Mouse (Mus musculus) stomach, embryonic 16.5 days (tissue): ENCODE data around the gene Bcam. TPM values are rescaled to one million over a fixed set of nuclear protein-coding genes. Genes with fewer than 3 reads are reported as not detected.

Experiments used
- ATAC-seq: fragments of 200-750 bp; cut with Nextera tagmentation; 2 replicates; pipeline ENCODE4 v1.8.0; 2017; ENCODE audit warnings: moderate number of reproducible peaks, moderate TSS enrichment; ENCODE audit not compliant: insufficient read depth, low FRiP score
- H3K27ac ChIP-seq: fragments of 300-500 bp; sonication (generic); 2 replicates; pipeline ENCODE4 v1.5.1; 2014; ENCODE audit warnings: low read length
- H3K27me3 ChIP-seq: fragments of 300-500 bp; sonication (generic); 2 replicates; pipeline ENCODE4 v1.6.1; 2014; ENCODE audit warnings: low read length, control low read depth, mixed read lengths; ENCODE audit not compliant: control insufficient read depth, insufficient read depth
- H3K36me3 ChIP-seq: fragments of 300-500 bp; sonication (generic); 2 replicates; pipeline ENCODE4 v1.6.1; 2014; ENCODE audit warnings: low read length; ENCODE audit not compliant: control insufficient read depth, insufficient read depth
- H3K4me1 ChIP-seq: fragments of 300-500 bp; sonication (generic); 2 replicates; pipeline ENCODE4 v1.6.1; 2014; ENCODE audit warnings: low read length, control low read depth, mixed read lengths; ENCODE audit not compliant: control insufficient read depth, insufficient read depth
- H3K4me2 ChIP-seq: fragments of 300-500 bp; sonication (generic); 2 replicates; pipeline ENCODE4 v1.6.1; 2014; ENCODE audit warnings: low read depth, low read length, mixed read lengths
- H3K4me3 ChIP-seq: fragments of 300-500 bp; sonication (generic); replicated peaks from 2 replicates; pipeline ENCODE4 v1.5.1; 2014; ENCODE audit warnings: mild to moderate bottlenecking, low read length
- H3K9ac ChIP-seq: fragments of 300-500 bp; sonication (generic); 2 replicates; pipeline ENCODE4 v1.6.1; 2014; ENCODE audit warnings: low read length
- H3K9me3 ChIP-seq: fragments of 300-500 bp; sonication (generic); replicated peaks from 2 replicates; pipeline ENCODE4 v1.6.1; 2016; ENCODE audit warnings: low read length, control low read depth; ENCODE audit not compliant: control insufficient read depth
- WGBS: fragments of 180-500 bp; shearing (Covaris S2); extraction: QIAGEN DNeasy Blood & Tissue Kit; methylation state at CpG from one replicate; pipeline ENCODE4 v1.1.7; 2014; 5-methylcytosine and 5-hydroxymethylcytosine counted together
- polyA plus RNA-seq: library from polyadenylated mRNA; unstranded; fragments of >200 nt; fragmentation: Nextera tagmentation; extraction: Ambion mirVana; gene quantifications from 2 replicates; pipeline ENCODE4 v1.2.1, GENCODE M21; 2015

Bcam gene
- polyA plus RNA-seq, 1 experiment from 2014 or later, result 118 TPM

- WGBS, result 78% methylated on average over 13 of the region's 13 CpGs
These were observed 6.9 kb downstream of the Bcam start for GRCm38 (mm10) chr7:19763829-19764477.

GRCm38 (mm10) chr7:19762283-19762682 lies 8.5 kb downstream of the Bcam start:
- Histone ChIP-seq H3K4me2 (no peak overlapping the region), H3K27me3 (no peaks in the 10 kb centered on the region), H3K4me1 (no peaks in the 10 kb centered on the region), H3K9ac (no peak overlapping the region), H3K9me3 (no peaks in the 10 kb centered on the region), H3K36me3 (peaks cover 17% of the 10 kb centered on the region; the same call in 1 of the 2 replicates), H3K27ac (no peak overlapping the region), H3K4me3 (no peak overlapping the region)
- WGBS, result 59% methylated on average over 11 of the region's 11 CpGs
- 0 out of 2 replicates have a peak, but pooled peaks have one; percentile 30 for ATAC-seq

More at GRCm38 (mm10) chr7:19763829-19764477, 6.9 kb downstream of the Bcam start:
- Histone ChIP-seq H3K4me3 (no peak overlapping the region), H3K4me1 (peaks cover 5% of the 10 kb centered on the region), H3K27me3 (no peaks in the 10 kb centered on the region), H3K36me3 (peaks cover 12% of the 10 kb centered on the region; the same call in 1 of the 2 replicates), H3K27ac (no peak overlapping the region), H3K9ac (no peak overlapping the region), H3K9me3 (no peaks in the 10 kb centered on the region), H3K4me2 (no peak overlapping the region)
- no peak for ATAC-seq

- no peak overlapping the region for H3K27ac ChIP-seq
- no peaks in the 10 kb centered on the region for H3K9me3 ChIP-seq
- H3K4me2 ChIP-seq, result no peak overlapping the region
- peaks cover 15% of the 10 kb centered on the region; the same call in 1 of the 2 replicates for H3K4me1 ChIP-seq
- no peaks in the 10 kb centered on the region for H3K27me3 ChIP-seq
- WGBS, result 84% methylated on average over 13 of the region's 13 CpGs
- ATAC-seq, result no peak
- H3K36me3 ChIP-seq, result peaks cover 17% of the 10 kb centered on the region; the same call in 1 of the 2 replicates
- H3K9ac ChIP-seq, result no peak overlapping the region
- no peak overlapping the region for H3K4me3 ChIP-seq
These were observed 10.8 kb downstream of the Bcam start for GRCm38 (mm10) chr7:19760021-19760420.

- H3K9ac ChIP-seq, result no peak overlapping the region
- H3K4me2 ChIP-seq, result no peak overlapping the region
- ATAC-seq, result no peak
- 85% methylated on average over 13 of the region's 13 CpGs for WGBS
- H3K4me3 ChIP-seq, result no peak overlapping the region
- H3K9me3 ChIP-seq, result no peaks in the 10 kb centered on the region
- H3K27me3 ChIP-seq, result no peaks in the 10 kb centered on the region
- H3K36me3 ChIP-seq, result 0 out of 2 replicates have a peak, but pooled peaks cover 10% of the 10 kb centered on the region
- peaks cover 21% of the 10 kb centered on the region for H3K4me1 ChIP-seq
- H3K27ac ChIP-seq, result no peak overlapping the region
These were observed 12.2 kb downstream of the Bcam start for GRCm38 (mm10) chr7:19758623-19759022.

- 51% methylated on average over 23 of the region's 24 CpGs for WGBS
These were observed 14.7 kb downstream of the Bcam start for GRCm38 (mm10) chr7:19755851-19756786.

GRCm38 (mm10) chr7:19755008-19755407 lies 15.8 kb downstream of the Bcam start:
- no peak for ATAC-seq
- no peak overlapping the region for H3K4me2 ChIP-seq
- H3K9me3 ChIP-seq, result no peaks in the 10 kb centered on the region
- H3K4me3 ChIP-seq, result no peak overlapping the region
- 81% methylated on average over 2 of the region's 2 CpGs for WGBS
- H3K4me1 ChIP-seq, result peaks cover 30% of the 10 kb centered on the region
- no peak overlapping the region for H3K9ac ChIP-seq
- no peaks in the 10 kb centered on the region for H3K27me3 ChIP-seq
- peak overlapping the region; percentile 86 for H3K27ac ChIP-seq
- 0 out of 2 replicates have a peak, but pooled peaks cover 5% of the 10 kb centered on the region for H3K36me3 ChIP-seq

More at GRCm38 (mm10) chr7:19755851-19756786, 14.7 kb downstream of the Bcam start:
- H3K27ac ChIP-seq, result peak overlapping the region; percentile 86
- H3K36me3 ChIP-seq, result 0 out of 2 replicates have a peak, but pooled peaks cover 5% of the 10 kb centered on the region
- peak overlapping the region; percentile 35 for H3K4me2 ChIP-seq
- peak; percentile 84 for ATAC-seq
- H3K9ac ChIP-seq, result peak overlapping the region; percentile 56
- peaks cover 22% of the 10 kb centered on the region for H3K4me1 ChIP-seq
- H3K4me3 ChIP-seq, result no peak overlapping the region
- H3K27me3 ChIP-seq, result no peaks in the 10 kb centered on the region
- H3K9me3 ChIP-seq, result no peaks in the 10 kb centered on the region

GRCm38 (mm10) chr7:19754065-19754464 lies 16.8 kb downstream of the Bcam start:
- peaks cover 30% of the 10 kb centered on the region for H3K4me1 ChIP-seq
- 69% methylated on average over 1 of the region's 1 CpGs for WGBS
- no peaks in the 10 kb centered on the region for H3K9me3 ChIP-seq
- H3K36me3 ChIP-seq, result 0 out of 2 replicates have a peak, but pooled peaks cover 5% of the 10 kb centered on the region
- H3K9ac ChIP-seq, result no peak overlapping the region
- ATAC-seq, result no peak
- no peak overlapping the region for H3K4me2 ChIP-seq
- peak overlapping the region; percentile 47; the same call in 1 of the 2 replicates for H3K27ac ChIP-seq
- H3K4me3 ChIP-seq, result no peak overlapping the region
- H3K27me3 ChIP-seq, result no peaks in the 10 kb centered on the region

GRCm38 (mm10) chr7:19753587-19753986 lies 17.2 kb downstream of the Bcam start:
- no peaks in the 10 kb centered on the region for H3K9me3 ChIP-seq
- H3K27ac ChIP-seq, result peak overlapping the region; percentile 47; the same call in 1 of the 2 replicates
- H3K36me3 ChIP-seq, result 0 out of 2 replicates have a peak, but pooled peaks cover 5% of the 10 kb centered on the region
- no peak for ATAC-seq
- WGBS, result 53% methylated on average over 7 of the region's 7 CpGs
- no peaks in the 10 kb centered on the region for H3K27me3 ChIP-seq
- H3K9ac ChIP-seq, result no peak overlapping the region
- no peak overlapping the region for H3K4me2 ChIP-seq
- H3K4me1 ChIP-seq, result peaks cover 31% of the 10 kb centered on the region
- no peak overlapping the region for H3K4me3 ChIP-seq
